Mouse (Mus musculus) ES-Bruce4 (cell line): ENCODE measurements around the gene Atp11a.

Experiments used
- CTCF ChIP-seq: IDR thresholded peaks from one replicate; pipeline ENCODE4 v1.8.1; 2011; ENCODE audit warnings: low read depth, low read length
- EP300 ChIP-seq: IDR thresholded peaks from 2 replicates; pipeline ENCODE4 v1.6.1; 2011; ENCODE audit warnings: low read depth, low read length; ENCODE audit not compliant: insufficient read depth
- POLR2A ChIP-seq: IDR thresholded peaks from one replicate; pipeline ENCODE4 v1.8.1; 2011; ENCODE audit warnings: low read length; ENCODE audit not compliant: insufficient read depth

GRCm38 (mm10) chr8:12728644-12729043, 28.2 kb upstream of the Atp11a start:
- no peak for TF ChIP-seq CTCF
- TF ChIP-seq EP300, result no peak
- no peak for TF ChIP-seq POLR2A
